Mouse (Mus musculus) cerebellum, postnatal 10 days (tissue): ENCODE results near the gene Nrp1.

ENCODE experiments used
- DNase-seq, 2 experiments: peaks; one replicate each; pipeline ENCODE4 v3.0.0; 2021; ENCODE audit warnings: mixed read lengths in 2 of 2

Nrp1 gene

GRCm38 (mm10) chr8:128516846-128517446, 158.5 kb downstream of the Nrp1 start:
- no peak for DNase-seq

- DNase-seq, result no peak
Measured at GRCm38 (mm10) chr8:128517546-128518102, 159.2 kb downstream of the Nrp1 start.

GRCm38 (mm10) chr8:128519366-128519765, 161.0 kb downstream of the Nrp1 start:
- DNase-seq, result peak; percentile 25 to 33

- peak; percentile 35 to 44 for DNase-seq
Measured at GRCm38 (mm10) chr8:128523825-128524224, 165.4 kb downstream of the Nrp1 start.

- DNase-seq, result no peak
Measured at GRCm38 (mm10) chr8:128525912-128526311, 167.5 kb downstream of the Nrp1 start.

- DNase-seq, result peak; percentile 51 to 53
Measured at GRCm38 (mm10) chr8:128528591-128529383, 170.4 kb downstream of the Nrp1 start.

- peak; percentile 24 to 34 for DNase-seq
Measured at GRCm38 (mm10) chr8:128534442-128534871, 176.1 kb downstream of the Nrp1 start.

- DNase-seq, result no peak
Measured at GRCm38 (mm10) chr8:128535685-128536084, 177.3 kb downstream of the Nrp1 start.

GRCm38 (mm10) chr8:128538378-128538777, 180.0 kb downstream of the Nrp1 start:
- DNase-seq, result no peak

- peak in 1 of 2 experiments; percentile 4 for DNase-seq
Measured at GRCm38 (mm10) chr8:128541355-128542090, 183.1 kb downstream of the Nrp1 start.

- no peak for DNase-seq
Measured at GRCm38 (mm10) chr8:128544128-128544846, 185.9 kb downstream of the Nrp1 start.

- DNase-seq, result no peak
Measured at GRCm38 (mm10) chr8:128546287-128546686, 187.9 kb downstream of the Nrp1 start.

- no peak for DNase-seq
Measured at GRCm38 (mm10) chr8:128547361-128547760, 189.0 kb downstream of the Nrp1 start.

GRCm38 (mm10) chr8:128549738-128550137, 191.3 kb downstream of the Nrp1 start:
- DNase-seq, result no peak

GRCm38 (mm10) chr8:128551421-128552139, 193.2 kb downstream of the Nrp1 start:
- peak; percentile 83 to 85 for DNase-seq
